Mouse (Mus musculus) neural tube, embryonic 12.5 days (tissue): ENCODE data around the gene Miga2. TPM values are rescaled to one million over a fixed set of nuclear protein-coding genes. Genes with fewer than 3 reads are reported as not detected.
A peak's percentile ranks its signal among the peaks of the same experiment; 100 is the strongest.

Source experiments
- ATAC-seq: fragments of 200-750 bp; cut with Nextera tagmentation; 2 replicates; pipeline ENCODE4 v1.8.0; 2017; ENCODE audit warnings: low read depth, mild to moderate bottlenecking, moderate TSS enrichment, moderate library complexity; ENCODE audit not compliant: low FRiP score
- H3K27ac ChIP-seq: fragments of 300-500 bp; sonication (generic); 2 replicates; pipeline ENCODE4 v1.5.1; 2016
- H3K27me3 ChIP-seq: fragments of 300-500 bp; sonication (generic); replicated peaks from 2 replicates; pipeline ENCODE4 v1.6.1; 2016; ENCODE audit warnings: mild to moderate bottlenecking
- H3K36me3 ChIP-seq: fragments of 300-500 bp; sonication (generic); 2 replicates; pipeline ENCODE4 v1.6.1; 2016; ENCODE audit warnings: mild to moderate bottlenecking
- H3K4me1 ChIP-seq: fragments of 300-500 bp; sonication (generic); 2 replicates; pipeline ENCODE4 v1.6.1; 2016
- H3K4me2 ChIP-seq: fragments of 300-500 bp; sonication (generic); replicated peaks from 2 replicates; pipeline ENCODE4 v1.6.1; 2016; ENCODE audit warnings: mild to moderate bottlenecking
- H3K4me3 ChIP-seq: fragments of 300-500 bp; sonication (generic); 2 replicates; pipeline ENCODE4 v1.5.1; 2016
- H3K9ac ChIP-seq: fragments of 300-500 bp; sonication (generic); 2 replicates; pipeline ENCODE4 v1.6.1; 2016; ENCODE audit warnings: mild to moderate bottlenecking
- H3K9me3 ChIP-seq: fragments of 300-500 bp; sonication (generic); 2 replicates; pipeline ENCODE4 v1.6.1; 2016; ENCODE audit warnings: mild to moderate bottlenecking
- WGBS: fragments of 180-500 bp; shearing (Covaris S2); methylation state at CpG from one replicate; pipeline ENCODE4 v1.1.7; 2016; 5-methylcytosine and 5-hydroxymethylcytosine counted together
- polyA plus RNA-seq: library from polyadenylated mRNA; unstranded; fragments of >200 nt; fragmentation: Nextera tagmentation; extraction: Ambion mirVana; gene quantifications from 2 replicates; pipeline ENCODE4 v1.2.1, GENCODE M21; 2016

The Miga2 gene
- polyA plus RNA-seq, 1 experiment from 2014 or later, result 28.5 TPM

DNA sequence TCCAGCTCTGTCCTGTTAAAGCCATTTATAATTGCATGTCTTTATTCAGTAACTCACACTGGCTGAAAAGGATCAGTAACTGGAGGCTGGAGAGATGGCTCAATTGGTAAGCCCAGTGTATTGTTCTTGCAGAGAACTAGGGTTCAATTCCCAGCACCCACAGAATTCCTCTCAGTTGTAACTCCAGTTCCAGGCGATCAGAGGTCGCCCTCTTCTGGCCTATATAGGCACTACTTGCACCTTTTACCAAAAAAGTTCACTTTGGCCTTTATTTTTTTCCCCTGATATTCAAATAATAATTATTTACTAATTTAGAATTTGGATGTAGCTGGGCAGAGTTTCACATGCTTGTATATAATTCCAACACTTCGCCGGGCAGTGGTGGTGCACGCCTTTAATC lies 1.2 kb upstream of the Miga2 start:
- H3K27me3 ChIP-seq, result no peaks in the 10 kb centered on the region
- no peak overlapping the region for H3K27ac ChIP-seq
- no peak for ATAC-seq
- 71% methylated on average over 5 of the region's 5 CpGs for WGBS
- peaks cover 23% of the 10 kb centered on the region for H3K4me1 ChIP-seq
- no peak overlapping the region for H3K4me2 ChIP-seq
- no peak overlapping the region for H3K4me3 ChIP-seq
- no peaks in the 10 kb centered on the region for H3K9me3 ChIP-seq
- H3K36me3 ChIP-seq, result peaks cover 13% of the 10 kb centered on the region; the same call in 1 of the 2 replicates
- H3K9ac ChIP-seq, result no peak overlapping the region

DNA sequence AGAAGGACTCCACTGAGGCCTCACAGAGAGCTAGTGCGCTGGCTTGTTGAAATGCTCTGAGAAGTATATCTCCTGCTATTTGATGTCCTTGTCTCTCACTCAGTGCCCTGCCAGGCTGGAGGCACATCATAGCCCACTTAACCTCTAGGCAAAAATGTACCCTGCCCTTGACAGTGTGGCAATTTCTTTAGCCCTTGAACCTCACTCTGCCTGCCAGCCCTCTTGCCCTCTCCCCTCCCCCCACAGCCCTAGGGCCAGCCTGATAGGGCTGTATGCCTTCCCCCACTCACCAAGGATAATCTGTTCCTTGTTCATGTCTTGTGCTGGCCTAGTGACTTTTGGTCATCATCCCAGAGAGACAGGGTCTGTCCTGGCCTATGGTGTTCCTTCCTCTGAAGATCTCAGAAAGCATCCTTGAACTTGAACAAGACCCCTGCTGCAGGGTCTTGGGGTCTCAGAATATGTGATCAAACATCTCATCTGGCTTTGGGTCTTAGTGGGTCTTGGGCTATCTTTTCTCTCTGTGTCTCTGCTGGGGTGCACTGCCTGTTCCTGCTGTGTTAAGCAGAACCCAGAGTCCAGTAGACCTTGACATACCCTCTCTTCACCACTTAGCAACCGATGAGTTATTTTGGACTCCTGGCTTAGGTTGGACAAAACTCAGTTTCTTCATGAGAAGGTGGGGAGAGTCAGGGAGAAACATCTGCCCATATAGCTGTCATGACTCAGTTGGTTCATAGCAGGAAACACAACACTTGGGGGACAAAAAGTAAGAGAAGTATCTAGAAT lies 1.4 kb downstream of the Miga2 start:
- Histone ChIP-seq H3K4me2 (peak overlapping the region; percentile 99), H3K9ac (peak overlapping the region; percentile 68), H3K36me3 (peaks cover 39% of the 10 kb centered on the region), H3K27me3 (no peaks in the 10 kb centered on the region), H3K27ac (no peak overlapping the region), H3K9me3 (no peaks in the 10 kb centered on the region), H3K4me3 (peak overlapping the region; percentile 84), H3K4me1 (peaks cover 13% of the 10 kb centered on the region)
- 88% methylated on average over 2 of the region's 2 CpGs for WGBS
- ATAC-seq, result no peak

DNA sequence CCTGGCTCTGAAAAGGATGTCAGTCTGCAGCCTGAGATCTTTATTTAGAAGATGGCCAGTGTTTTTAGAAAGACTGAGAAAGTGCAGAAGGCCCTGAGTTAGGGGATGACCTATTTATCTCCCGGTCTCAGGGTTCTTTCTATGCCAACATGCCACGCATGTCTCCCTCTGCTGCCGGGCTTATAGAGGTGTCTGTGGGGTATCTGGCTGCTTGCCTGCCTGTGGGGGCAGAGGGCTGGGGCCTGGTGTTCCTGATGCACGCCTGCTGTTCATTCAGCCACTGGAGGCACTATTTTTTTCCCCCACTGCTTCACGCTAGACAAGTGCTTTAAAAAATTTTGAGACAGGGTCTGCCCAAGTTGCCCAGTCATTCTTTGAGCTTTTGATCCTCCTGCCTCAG lies 2.2 kb downstream of the Miga2 start:
- whole genome bisulfite sequencing, result 87% methylated on average over 5 of the region's 5 CpGs
- Histone ChIP-seq H3K4me1 (peaks cover 13% of the 10 kb centered on the region), H3K4me3 (no peak overlapping the region), H3K36me3 (peaks cover 46% of the 10 kb centered on the region), H3K9me3 (no peaks in the 10 kb centered on the region), H3K27ac (no peak overlapping the region), H3K4me2 (no peak overlapping the region), H3K9ac (no peak overlapping the region), H3K27me3 (no peaks in the 10 kb centered on the region)
- no peak for ATAC-seq

DNA sequence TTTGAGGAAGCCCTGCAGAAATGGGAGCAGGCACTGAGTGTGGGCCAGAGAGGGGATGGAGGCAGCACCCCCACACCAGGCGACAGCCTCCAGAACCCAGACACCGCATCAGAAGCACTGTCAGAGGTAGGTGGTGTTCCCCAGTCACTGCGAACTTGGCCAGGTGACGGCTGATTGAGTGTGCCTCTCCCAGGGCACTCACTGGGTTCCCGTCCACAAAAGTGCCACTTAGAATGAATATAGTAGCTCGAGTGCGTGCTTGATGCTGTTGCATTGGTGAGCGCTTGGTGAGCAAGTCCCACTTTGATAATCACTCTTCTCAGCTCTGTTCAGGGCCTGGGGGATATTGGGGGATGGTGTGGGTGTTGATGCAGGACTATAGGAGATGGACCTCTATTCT lies 7.5 kb downstream of the Miga2 start:
- Histone ChIP-seq H3K4me3 (no peak overlapping the region), H3K27me3 (no peaks in the 10 kb centered on the region), H3K4me2 (no peak overlapping the region), H3K4me1 (no peaks in the 10 kb centered on the region), H3K9me3 (no peaks in the 10 kb centered on the region), H3K36me3 (peaks cover 88% of the 10 kb centered on the region), H3K9ac (no peak overlapping the region), H3K27ac (no peak overlapping the region)
- ATAC-seq, result no peak
- WGBS, result 96% methylated on average over 8 of the region's 8 CpGs

DNA sequence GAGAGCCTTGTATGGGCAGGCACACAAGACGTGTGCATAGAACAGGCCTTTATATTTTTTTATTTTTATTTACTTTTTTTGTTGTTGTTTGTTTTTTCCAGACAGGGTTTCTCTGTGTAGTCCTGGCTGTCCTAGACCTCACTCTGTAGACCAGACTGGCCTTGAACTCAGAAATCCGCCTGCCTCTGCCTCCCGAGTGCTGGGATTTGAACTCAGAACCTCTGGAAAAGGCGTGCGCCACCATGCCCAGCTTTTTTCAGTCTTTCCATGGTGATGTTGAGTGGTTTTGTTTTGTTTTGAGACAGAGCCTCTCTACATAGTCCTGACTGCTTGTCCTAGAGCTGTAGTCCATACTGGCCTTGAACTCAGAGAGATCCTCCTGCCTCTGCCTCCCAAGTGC lies 8.7 kb downstream of the Miga2 start:
- H3K9ac ChIP-seq, result no peak overlapping the region
- no peak overlapping the region for H3K4me3 ChIP-seq
- H3K4me1 ChIP-seq, result no peaks in the 10 kb centered on the region
- H3K36me3 ChIP-seq, result peaks cover 91% of the 10 kb centered on the region
- no peaks in the 10 kb centered on the region for H3K9me3 ChIP-seq
- no peak overlapping the region for H3K4me2 ChIP-seq
- ATAC-seq, result no peak
- 98% methylated on average over 5 of the region's 5 CpGs for WGBS
- no peak overlapping the region for H3K27ac ChIP-seq
- no peaks in the 10 kb centered on the region for H3K27me3 ChIP-seq

DNA sequence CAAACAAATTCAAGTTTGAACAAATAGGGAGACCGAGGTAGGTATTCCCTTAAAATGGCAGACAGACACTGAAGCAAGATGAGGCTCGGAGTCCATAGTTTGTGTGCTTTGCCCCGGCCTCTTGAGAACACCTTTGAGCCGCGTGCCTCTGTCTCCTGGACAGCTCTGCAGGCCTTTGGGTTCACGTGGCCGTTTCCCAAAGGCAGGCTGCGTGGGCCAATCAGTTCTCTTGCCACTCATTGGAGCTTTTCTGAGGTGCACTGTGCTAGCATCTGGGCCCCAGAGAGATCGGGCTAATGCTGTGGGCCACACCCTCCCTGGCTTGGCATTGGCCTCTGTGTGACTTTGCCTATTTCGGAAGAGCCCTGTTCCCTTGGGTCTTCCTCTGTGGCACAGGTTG lies 11.9 kb downstream of the Miga2 start:
- Histone ChIP-seq H3K9me3 (no peaks in the 10 kb centered on the region), H3K27me3 (no peaks in the 10 kb centered on the region), H3K27ac (no peak overlapping the region), H3K9ac (no peak overlapping the region), H3K4me2 (no peak overlapping the region), H3K36me3 (peaks cover 90% of the 10 kb centered on the region), H3K4me3 (no peak overlapping the region), H3K4me1 (no peaks in the 10 kb centered on the region)
- 93% methylated on average over 10 of the region's 10 CpGs for WGBS
- no peak for ATAC-seq

DNA sequence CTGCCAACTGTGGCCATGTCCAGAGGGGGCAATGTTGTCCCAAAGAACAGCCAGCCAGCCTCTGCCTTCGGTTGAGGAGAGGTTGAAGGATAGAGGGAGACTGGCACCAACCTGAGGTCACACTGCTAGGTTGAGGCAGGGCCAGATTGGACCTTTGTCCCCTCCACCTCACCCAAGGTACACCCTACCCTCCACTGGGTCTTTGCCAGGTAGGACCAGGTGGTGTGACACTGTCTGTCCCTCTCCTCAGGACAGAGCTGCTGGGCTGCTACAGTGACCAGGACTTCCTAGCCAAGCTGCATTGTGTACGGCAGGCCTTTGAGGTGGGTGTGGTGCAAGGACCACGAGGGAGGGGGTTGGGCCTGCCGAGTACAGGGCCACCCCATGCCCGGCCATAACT lies 13.7 kb downstream of the Miga2 start:
- no peak overlapping the region for H3K4me3 ChIP-seq
- no peak overlapping the region for H3K4me2 ChIP-seq
- H3K4me1 ChIP-seq, result no peaks in the 10 kb centered on the region
- no peak overlapping the region for H3K27ac ChIP-seq
- 91% methylated on average over 5 of the region's 5 CpGs for WGBS
- H3K9me3 ChIP-seq, result no peaks in the 10 kb centered on the region
- no peak overlapping the region for H3K9ac ChIP-seq
- no peak for ATAC-seq
- H3K27me3 ChIP-seq, result no peaks in the 10 kb centered on the region
- H3K36me3 ChIP-seq, result peaks cover 90% of the 10 kb centered on the region

DNA sequence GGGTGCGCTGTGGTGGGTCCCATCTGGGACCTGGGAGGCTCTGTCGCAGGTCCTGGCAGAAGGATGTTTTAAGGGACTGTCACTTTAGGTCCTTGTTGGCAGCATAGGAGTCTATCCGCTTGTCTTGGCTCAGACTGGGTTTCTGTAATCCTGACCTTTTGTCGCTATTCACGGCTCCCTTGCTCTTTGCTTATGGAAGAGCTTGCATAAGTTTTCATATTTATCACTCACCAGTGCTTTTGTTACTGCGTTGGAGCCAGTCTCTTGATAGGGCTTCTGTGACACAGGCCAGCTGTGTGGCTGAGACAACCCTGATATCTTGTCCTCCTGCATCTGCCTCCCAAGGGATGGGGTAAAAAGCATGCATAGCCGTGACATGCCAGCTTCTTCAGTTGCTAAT lies 15.3 kb downstream of the Miga2 start:
- H3K9me3 ChIP-seq, result no peaks in the 10 kb centered on the region

DNA sequence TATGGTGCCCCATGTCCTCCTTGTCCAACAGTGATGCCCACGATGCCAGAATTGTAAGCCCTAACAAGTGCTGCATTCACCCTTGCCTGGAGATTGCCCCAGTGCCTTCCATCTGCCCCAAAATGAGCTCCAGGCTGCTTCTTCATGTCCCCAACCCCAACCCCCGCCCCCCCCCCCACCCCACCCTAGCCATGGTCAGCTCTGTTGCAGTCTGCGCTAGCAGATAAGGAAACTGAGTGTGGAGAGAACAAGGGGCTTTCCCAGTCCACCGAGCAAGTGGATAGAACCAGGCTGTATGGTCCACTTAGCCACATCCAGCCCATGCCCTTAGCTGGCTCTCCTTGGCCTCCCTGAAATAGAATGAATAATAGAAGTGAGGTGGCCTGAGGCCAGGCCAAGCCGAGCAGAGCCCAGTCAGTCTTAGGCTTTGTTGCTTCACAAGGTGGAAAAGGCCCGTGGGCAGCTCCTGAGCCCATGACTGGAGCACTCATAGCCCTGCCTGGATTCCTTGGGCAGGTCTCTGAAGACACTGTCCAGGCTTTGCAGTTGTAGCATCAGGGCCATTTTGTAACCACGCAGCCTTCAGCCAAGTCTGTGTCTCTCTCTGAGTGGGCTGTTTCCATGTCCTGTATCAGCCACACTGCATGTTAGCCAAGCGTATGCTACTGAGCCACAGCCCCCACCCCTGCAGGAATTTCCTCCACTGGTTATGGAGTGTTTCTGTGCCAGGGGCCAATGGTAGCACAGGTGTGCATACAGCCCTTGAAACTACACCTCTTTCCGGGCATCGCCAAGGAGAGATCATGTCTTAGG lies 16.7 kb downstream of the Miga2 start:
- 90% methylated on average over 10 of the region's 10 CpGs for WGBS
- Histone ChIP-seq H3K36me3 (peaks cover 96% of the 10 kb centered on the region), H3K4me2 (no peak overlapping the region), H3K4me3 (no peak overlapping the region), H3K27ac (no peak overlapping the region), H3K4me1 (no peaks in the 10 kb centered on the region), H3K27me3 (no peaks in the 10 kb centered on the region), H3K9me3 (no peaks in the 10 kb centered on the region), H3K9ac (no peak overlapping the region)
- ATAC-seq, result no peak

More for the DNA sequence above, 15.3 kb downstream of the Miga2 start:
- H3K4me2 ChIP-seq, result no peak overlapping the region
- no peak for ATAC-seq
- H3K4me1 ChIP-seq, result no peaks in the 10 kb centered on the region
- H3K4me3 ChIP-seq, result no peak overlapping the region
- no peaks in the 10 kb centered on the region for H3K27me3 ChIP-seq
- H3K36me3 ChIP-seq, result peaks cover 92% of the 10 kb centered on the region
- 91% methylated on average over 7 of the region's 7 CpGs for WGBS
- no peak overlapping the region for H3K9ac ChIP-seq
- H3K27ac ChIP-seq, result no peak overlapping the region

DNA sequence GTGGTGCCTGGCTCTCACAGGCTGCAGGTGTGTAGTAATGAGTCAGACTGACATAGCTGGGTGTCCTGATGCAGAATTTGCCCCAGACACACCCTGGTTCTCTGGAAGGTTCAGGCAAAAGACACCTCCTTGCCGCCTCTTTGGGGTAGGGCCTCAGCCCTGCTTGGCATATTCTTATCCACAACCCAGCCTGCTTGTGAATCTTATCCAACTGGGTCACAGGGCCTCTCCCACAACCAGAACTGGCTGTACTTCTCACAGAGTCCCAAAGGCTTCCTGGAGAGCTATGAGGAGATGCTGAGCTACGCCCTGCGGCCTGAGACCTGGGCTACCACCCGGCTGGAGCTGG lies 17.3 kb downstream of the Miga2 start:
- H3K36me3 ChIP-seq, result peaks cover 91% of the 10 kb centered on the region

DNA sequence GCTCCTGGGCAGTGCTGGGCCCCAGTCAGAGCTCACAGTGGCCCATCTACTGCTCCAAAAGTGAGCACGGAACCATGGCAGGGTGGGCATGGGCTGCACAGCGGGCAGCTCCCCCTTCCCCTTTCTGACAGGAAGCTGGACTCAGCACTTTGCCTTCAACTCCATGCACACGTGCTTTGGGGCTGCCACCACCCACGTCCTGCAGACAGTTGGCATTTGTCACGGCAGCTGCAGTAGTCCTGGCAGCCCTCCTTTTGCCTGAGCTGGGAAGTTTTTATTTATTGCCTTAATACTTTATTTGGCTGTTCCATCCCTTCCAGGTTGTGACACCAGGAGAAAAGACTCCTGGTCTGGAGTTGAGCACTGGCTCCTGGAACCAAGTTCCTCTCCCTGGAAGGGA lies 20.8 kb downstream of the Miga2 start:
- H3K9ac ChIP-seq, result no peak overlapping the region
- no peak overlapping the region for H3K4me2 ChIP-seq
- no peak for ATAC-seq
- no peak overlapping the region for H3K27ac ChIP-seq
- H3K4me3 ChIP-seq, result no peak overlapping the region
- 89% methylated on average over 5 of the region's 5 CpGs for WGBS
- no peaks in the 10 kb centered on the region for H3K9me3 ChIP-seq
- no peaks in the 10 kb centered on the region for H3K4me1 ChIP-seq
- H3K27me3 ChIP-seq, result no peaks in the 10 kb centered on the region
- peaks cover 56% of the 10 kb centered on the region for H3K36me3 ChIP-seq

More for the DNA sequence above, 17.3 kb downstream of the Miga2 start:
- H3K9me3 ChIP-seq, result no peaks in the 10 kb centered on the region
- no peaks in the 10 kb centered on the region for H3K4me1 ChIP-seq
- ATAC-seq, result no peak
- no peaks in the 10 kb centered on the region for H3K27me3 ChIP-seq
- H3K9ac ChIP-seq, result no peak overlapping the region
- H3K4me2 ChIP-seq, result no peak overlapping the region
- no peak overlapping the region for H3K27ac ChIP-seq
- 93% methylated on average over 4 of the region's 4 CpGs for WGBS
- H3K4me3 ChIP-seq, result no peak overlapping the region

DNA sequence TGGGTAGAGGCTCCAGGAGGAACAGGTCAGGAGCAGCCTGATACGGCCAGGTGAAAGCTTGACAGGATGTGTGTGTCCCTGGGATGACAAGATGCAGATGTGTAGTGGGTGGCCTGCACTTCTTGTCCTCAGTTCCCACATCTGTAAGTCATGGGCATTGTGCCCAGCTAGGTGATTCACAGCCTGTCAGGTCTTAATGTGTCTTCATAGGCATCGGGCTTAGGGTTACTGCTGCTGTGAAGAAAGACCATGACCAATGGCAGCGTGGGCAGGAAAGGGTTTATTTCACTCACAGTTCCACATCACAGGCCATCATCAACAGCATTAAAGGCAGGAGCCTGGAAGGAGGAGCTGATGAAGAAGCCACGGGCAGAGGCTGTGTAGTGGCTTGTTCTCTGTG lies 21.6 kb downstream of the Miga2 start:
- Histone ChIP-seq H3K9ac (no peak overlapping the region), H3K27ac (no peak overlapping the region), H3K4me1 (no peaks in the 10 kb centered on the region), H3K4me3 (no peak overlapping the region), H3K4me2 (no peak overlapping the region), H3K9me3 (no peaks in the 10 kb centered on the region), H3K36me3 (peaks cover 49% of the 10 kb centered on the region), H3K27me3 (no peaks in the 10 kb centered on the region)
- 87% methylated on average over 4 of the region's 4 CpGs for WGBS
- no peak for ATAC-seq
